Mouse (Mus musculus): Measurements from ENCODE around the gene Ccdc180.

- TF ChIP-seq POLR2A (IDR thresholded peaks at IDR 0.05; ENCODE audit: control insufficient read depth, low read depth, low read length) (no peak), CTCF (IDR thresholded peaks at IDR 0.05; ENCODE audit: control insufficient read depth, insufficient read depth, insufficient replicate concordance, low read depth, low read length) (no peak)
Observed at GRCm38 (mm10) chr4:45976931-45977667, 87.0 kb downstream of the Ccdc180 start.
